Mouse (Mus musculus): ENCODE data around the gene Mex3d. TPM values are rescaled to one million over a fixed set of nuclear protein-coding genes. Genes with fewer than 3 reads are reported as not detected.

The Mex3d gene
- polyA plus RNA-seq, 1 experiment = 20.6 TPM

DNA sequence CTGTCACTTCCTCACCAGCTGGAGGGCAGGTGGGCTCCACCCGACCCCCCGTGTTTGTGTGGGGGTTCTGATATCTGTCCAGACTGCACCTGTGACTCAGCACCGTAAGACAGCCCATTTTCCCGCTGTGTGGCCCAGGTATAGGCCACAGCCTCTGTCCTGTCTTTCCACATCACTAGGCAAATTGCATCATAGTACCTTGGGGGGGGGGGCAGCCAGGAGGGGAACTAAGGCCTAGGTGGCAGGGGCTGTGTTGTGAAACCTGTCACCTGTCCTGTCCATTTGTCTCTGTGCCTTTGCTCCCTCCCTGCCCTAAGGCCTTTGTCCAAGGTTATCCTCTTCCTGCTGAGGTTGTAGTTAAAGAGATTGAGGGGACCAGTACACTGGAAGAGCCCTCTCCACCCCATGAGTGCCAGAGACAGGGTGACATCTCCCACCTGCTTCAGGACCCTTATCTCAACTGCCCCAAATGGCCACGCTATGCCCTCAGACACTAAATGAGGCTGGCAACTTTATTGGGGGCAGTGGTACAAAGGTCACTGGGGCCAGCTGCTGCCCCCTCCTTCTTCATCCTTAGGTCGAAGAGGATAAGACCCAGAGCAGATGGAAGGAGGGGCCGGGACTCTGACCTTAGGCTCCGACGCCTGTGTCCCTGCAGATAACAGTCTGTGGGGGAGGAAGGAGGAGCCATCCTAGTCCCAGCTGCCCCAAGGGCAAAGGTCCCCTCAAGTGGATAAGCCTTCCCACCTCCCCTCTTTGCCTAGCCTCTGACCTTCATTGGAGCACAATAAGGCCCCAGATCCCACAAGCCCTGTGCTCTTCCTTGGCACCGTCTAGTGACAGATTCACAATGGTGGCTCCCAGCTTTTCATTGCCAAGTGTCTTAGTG lies 55.6 kb downstream of the Mex3d start:
- 21% methylated on average over 10 of the region's 10 CpGs for WGBS
- peak overlapping the region; percentile 87 for H3K4me3 ChIP-seq (ENCODE audit: low read depth, low read length)
- H3K27ac ChIP-seq (ENCODE audit: insufficient read depth, low read depth, low read length) = peak overlapping the region; percentile 97
- no peaks in the 10 kb centered on the region for H3K27me3 ChIP-seq (ENCODE audit: control insufficient read depth, insufficient read depth, low read length)
- H3K36me3 ChIP-seq (ENCODE audit: control insufficient read depth, insufficient read depth, low read length) = peaks cover 28% of the 10 kb centered on the region
- H3K4me1 ChIP-seq (ENCODE audit: control insufficient read depth, insufficient read depth, insufficient read length, low read length) = peaks cover 22% of the 10 kb centered on the region
- TF ChIP-seq POLR2A (IDR thresholded peaks at IDR 0.05; ENCODE audit: low read depth, low read length) = peak; percentile 12; the same call in 1 of the 2 replicates
- TF ChIP-seq CTCF (IDR thresholded peaks at IDR 0.05; ENCODE audit: extremely low read depth, insufficient read length, insufficient replicate concordance, low read depth, low read length) = peak; percentile 5; the same call in 1 of the 2 replicates

DNA sequence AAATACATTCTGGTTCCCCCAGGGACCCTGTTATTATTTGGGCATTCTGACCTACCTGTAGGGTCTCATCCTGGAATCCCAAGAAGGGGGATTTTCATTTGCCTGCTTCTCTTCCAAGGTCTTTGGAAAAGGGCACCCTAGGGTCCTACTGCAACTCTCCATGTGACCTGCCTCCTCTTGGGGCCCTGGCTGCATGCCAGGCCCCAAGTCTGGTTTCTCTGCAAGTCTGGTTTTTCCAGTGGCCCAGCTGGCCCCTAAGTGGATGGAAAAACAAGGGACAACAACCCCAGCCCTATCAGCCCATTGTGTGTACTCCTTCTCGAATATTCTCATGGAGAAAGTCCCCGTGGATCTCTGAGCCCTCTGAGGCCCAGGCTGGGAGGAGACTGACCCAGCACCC lies 56.6 kb downstream of the Mex3d start:
- peaks cover 20% of the 10 kb centered on the region for H3K36me3 ChIP-seq (ENCODE audit: control insufficient read depth, insufficient read depth, low read length)
- H3K4me1 ChIP-seq (ENCODE audit: control insufficient read depth, insufficient read depth, insufficient read length, low read length) = peaks cover 22% of the 10 kb centered on the region
- H3K4me3 ChIP-seq (ENCODE audit: low read depth, low read length) = peak overlapping the region; percentile 87
- 17% methylated on average over 2 of the region's 2 CpGs for WGBS
- no peaks in the 10 kb centered on the region for H3K27me3 ChIP-seq (ENCODE audit: control insufficient read depth, insufficient read depth, low read length)
- peak overlapping the region; percentile 97 for H3K27ac ChIP-seq (ENCODE audit: insufficient read depth, low read depth, low read length)
- TF ChIP-seq CTCF (IDR thresholded peaks at IDR 0.05; ENCODE audit: extremely low read depth, insufficient read length, insufficient replicate concordance, low read depth, low read length) = no peak
- no peak for TF ChIP-seq POLR2A (IDR thresholded peaks at IDR 0.05; ENCODE audit: low read depth, low read length)

Other genes starting within 250 kb of the Mex3d start
- 2,309 and 4,813 TPM in 2 replicates for gene Atp5d, start 249.0 kb downstream of the Mex3d start, polyA plus RNA-seq (2012; rRNA removed)
- gene Cbarp, start 246.8 kb downstream of the Mex3d start, polyA plus RNA-seq (2012; rRNA removed) = 3.7 and 6.6 TPM in 2 replicates
- 151 and 372 TPM in 2 replicates for gene Midn, start 239.4 kb downstream of the Mex3d start, polyA plus RNA-seq (2012; rRNA removed)
- 18.5 and 48.0 TPM in 2 replicates for gene Cirbp, start 221.7 kb downstream of the Mex3d start, polyA plus RNA-seq (2012; rRNA removed)
- gene 1600002K03Rik, start 214.7 kb downstream of the Mex3d start, polyA plus RNA-seq (2012; rRNA removed) = 6.8 and 9.0 TPM in 2 replicates
- gene Efna2, start 208.2 kb downstream of the Mex3d start, polyA plus RNA-seq (2012; rRNA removed) = 1.5 and 1.8 TPM in 2 replicates
- gene Mum1, start 161.2 kb downstream of the Mex3d start, polyA plus RNA-seq (2012; rRNA removed) = 11.6 and 23.7 TPM in 2 replicates
- gene Ndufs7, start 138.5 kb downstream of the Mex3d start, polyA plus RNA-seq (2012; rRNA removed) = 800 and 1,176 TPM in 2 replicates
- 13.1 and 55.2 TPM in 2 replicates for gene Gamt, start 126.6 kb downstream of the Mex3d start, polyA plus RNA-seq (2012; rRNA removed)
- 46.6 and 89.3 TPM in 2 replicates for gene Dazap1, start 126.2 kb downstream of the Mex3d start, polyA plus RNA-seq (2012; rRNA removed)
- 741 and 887 TPM in 2 replicates for gene Rps15, start 95.2 kb downstream of the Mex3d start, polyA plus RNA-seq (2012; rRNA removed)
- 0.65 and 0.96 TPM in 2 replicates for gene Apc2, start 91.7 kb downstream of the Mex3d start, polyA plus RNA-seq (2012; rRNA removed)
- gene 2310011J03Rik, start 67.1 kb downstream of the Mex3d start, polyA plus RNA-seq (2012; rRNA removed) = 47.4 and 74.1 TPM in 2 replicates
- gene Pcsk4, start 58.2 kb downstream of the Mex3d start, polyA plus RNA-seq (2012; rRNA removed) = 18.0 and 27.0 TPM in 2 replicates
- 186 and 287 TPM in 2 replicates for gene Reep6, start 57.7 kb downstream of the Mex3d start, polyA plus RNA-seq (2012; rRNA removed)
- gene Adamtsl5, start 39.2 kb downstream of the Mex3d start, polyA plus RNA-seq (2012; rRNA removed) = 74.2 and 136 TPM in 2 replicates
- gene Plk5, start 31.2 kb downstream of the Mex3d start, polyA plus RNA-seq (2012; rRNA removed) = 0.75 and 5.9 TPM in 2 replicates
- 55.1 and 85.7 TPM in 2 replicates for gene Mbd3, start 11.9 kb upstream of the Mex3d start, polyA plus RNA-seq (2012; rRNA removed)
- 2,051 and 2,588 TPM in 2 replicates for gene Uqcr11, start 19.2 kb upstream of the Mex3d start, polyA plus RNA-seq (2012; rRNA removed)
- gene Tcf3, start 46.0 kb upstream of the Mex3d start, polyA plus RNA-seq (2012; rRNA removed) = 45.6 and 101 TPM in 2 replicates
- 0.29 and 2.8 TPM in 2 replicates for gene Onecut3, start 107.2 kb upstream of the Mex3d start, polyA plus RNA-seq (2012; rRNA removed)
- not detected in 2 replicates for gene Atp8b3, start 151.5 kb upstream of the Mex3d start, polyA plus RNA-seq (2012; rRNA removed)
- 33.1 and 63.7 TPM in 2 replicates for gene Rexo1, start 173.9 kb upstream of the Mex3d start, polyA plus RNA-seq (2012; rRNA removed)
- 18.4 and 33.2 TPM in 2 replicates for gene Klf16, start 189.7 kb upstream of the Mex3d start, polyA plus RNA-seq (2012; rRNA removed)
- gene Abhd17a, start 202.7 kb upstream of the Mex3d start, polyA plus RNA-seq (2012; rRNA removed) = 381 and 644 TPM in 2 replicates
- 84.0 and 130 TPM in 2 replicates for gene Scamp4, start 215.2 kb upstream of the Mex3d start, polyA plus RNA-seq (2012; rRNA removed)
- gene Adat3, start 215.2 kb upstream of the Mex3d start, polyA plus RNA-seq (2012; rRNA removed) = 18.2 and 23.9 TPM in 2 replicates
- gene Gm49322, start 218.4 kb upstream of the Mex3d start, polyA plus RNA-seq (2012; rRNA removed) = 1.3 and 2.2 TPM in 2 replicates
- 115 and 266 TPM in 2 replicates for gene Csnk1g2, start 235.2 kb upstream of the Mex3d start, polyA plus RNA-seq (2012; rRNA removed)